In genomic region chr5:139793338-139794089, GRCm38 (mm10) we compare ENCODE assay signal across 8 mouse cellular contexts. TPM values are rescaled to one million over a fixed set of nuclear protein-coding genes. Genes with fewer than 3 reads are reported as not detected.
DNase-seq lines count a peak whose midpoint lies in the region; ATAC-seq and TF ChIP-seq lines count a peak whose summit lies in the region.

No protein-coding gene starts in this region.

- DNase-seq in midbrain, postnatal 0 days (ENCODE audit: low spot score) = no peak
- no peak for DNase-seq in embryonic facial prominence, embryonic 10.5 days (ENCODE audit: low spot score)
- DNase-seq in hindbrain, embryonic 14.5 days (ENCODE audit: low spot score) = no peak
- DNase-seq in stomach, postnatal 0 days (ENCODE audit: low spot score) = peak; percentile 83
- DNase-seq in layer of hippocampus, adult 11-12 months (ENCODE audit: low spot score) = no peak
- no peak for DNase-seq in left cerebral cortex, postnatal 10 days (ENCODE audit: extremely low spot score in 1 of 2, low spot score in 2 of 2)

- H3K27me3 ChIP-seq in midbrain, postnatal 0 days (ENCODE audit: insufficient read depth, low read length) = no peaks in the 10 kb centered on the region
- no peaks in the 10 kb centered on the region for H3K27me3 ChIP-seq in midbrain, embryonic 15.5 days (replicated peaks)
- H3K27me3 ChIP-seq in embryonic facial prominence, embryonic 10.5 days (replicated peaks; ENCODE audit: low read depth, poor library complexity, severe bottlenecking) = peaks cover 4% of the 10 kb centered on the region; the same call in 1 of the 2 replicates
- H3K27me3 ChIP-seq in hindbrain, embryonic 14.5 days (ENCODE audit: control insufficient read depth, insufficient read depth, low read length) = no peaks in the 10 kb centered on the region; the same call in 1 of the 2 replicates
- H3K27me3 ChIP-seq in liver, embryonic 16.5 days (ENCODE audit: control insufficient read depth, insufficient read depth, low read depth, low read length) = no peaks in the 10 kb centered on the region
- H3K27me3 ChIP-seq in stomach, postnatal 0 days (ENCODE audit: control insufficient read depth, insufficient read depth, low read length) = no peaks in the 10 kb centered on the region

- no peak for TF ChIP-seq EP300 in stomach, postnatal 0 days (optimal IDR thresholded peaks at IDR 0.05)

- H3K27ac ChIP-seq in midbrain, postnatal 0 days (ENCODE audit: low read depth, low read length) = no peak overlapping the region
- no peak overlapping the region for H3K27ac ChIP-seq in midbrain, embryonic 15.5 days
- H3K27ac ChIP-seq in embryonic facial prominence, embryonic 10.5 days (replicated peaks) = no peak overlapping the region
- no peak overlapping the region for H3K27ac ChIP-seq in hindbrain, embryonic 14.5 days
- peak overlapping the region; percentile 98 for H3K27ac ChIP-seq in liver, embryonic 16.5 days (ENCODE audit: low read length)
- peak overlapping the region; percentile 98 for H3K27ac ChIP-seq in stomach, postnatal 0 days (replicated peaks)

- WGBS in midbrain, postnatal 0 days = 71% methylated on average over 11 of the region's 11 CpGs
- 81% methylated on average over 11 of the region's 11 CpGs for WGBS in midbrain, embryonic 15.5 days
- 75% methylated on average over 11 of the region's 11 CpGs for WGBS in embryonic facial prominence, embryonic 10.5 days
- WGBS in hindbrain, embryonic 14.5 days = 81% methylated on average over 11 of the region's 11 CpGs
- WGBS in liver, embryonic 16.5 days (ENCODE audit: insufficient replicate concordance) = 3% methylated on average over 11 of the region's 11 CpGs
- 16% methylated on average over 11 of the region's 11 CpGs for WGBS in stomach, postnatal 0 days

- no peak for TF ChIP-seq CTCF in midbrain, postnatal 0 days (IDR thresholded peaks at IDR 0.05)
- no peak for TF ChIP-seq CTCF in stomach, postnatal 0 days (IDR thresholded peaks at IDR 0.05; ENCODE audit: low read depth)

- H3K36me3 ChIP-seq in midbrain, postnatal 0 days (ENCODE audit: insufficient read depth, low read length) = no peaks in the 10 kb centered on the region
- no peaks in the 10 kb centered on the region for H3K36me3 ChIP-seq in midbrain, embryonic 15.5 days (replicated peaks)
- H3K36me3 ChIP-seq in embryonic facial prominence, embryonic 10.5 days (replicated peaks) = no peaks in the 10 kb centered on the region
- no peaks in the 10 kb centered on the region for H3K36me3 ChIP-seq in hindbrain, embryonic 14.5 days (replicated peaks; ENCODE audit: control insufficient read depth, insufficient read depth)
- peaks cover 11% of the 10 kb centered on the region for H3K36me3 ChIP-seq in liver, embryonic 16.5 days (ENCODE audit: control insufficient read depth, insufficient read depth)
- H3K36me3 ChIP-seq in stomach, postnatal 0 days (ENCODE audit: control insufficient read depth, insufficient read depth, low read length) = no peaks in the 10 kb centered on the region

- H3K4me2 ChIP-seq in midbrain, postnatal 0 days (ENCODE audit: low read depth, low read length, poor library complexity, severe bottlenecking) = 0 out of 2 replicates have a peak overlapping the region, but pooled peaks have one; percentile 4
- H3K4me2 ChIP-seq in midbrain, embryonic 15.5 days = no peak overlapping the region
- peak overlapping the region; percentile 99; the same call in 1 of the 2 replicates for H3K4me2 ChIP-seq in hindbrain, embryonic 14.5 days (replicated peaks)
- peak overlapping the region; percentile 77 for H3K4me2 ChIP-seq in liver, embryonic 16.5 days (ENCODE audit: low read depth, low read length)
- peak overlapping the region; percentile 99 for H3K4me2 ChIP-seq in stomach, postnatal 0 days (replicated peaks; ENCODE audit: low read depth)

- H3K4me1 ChIP-seq in midbrain, postnatal 0 days (ENCODE audit: insufficient read depth, low read length) = peaks cover 14% of the 10 kb centered on the region; the same call in 1 of the 2 replicates
- peaks cover 46% of the 10 kb centered on the region for H3K4me1 ChIP-seq in midbrain, embryonic 15.5 days
- H3K4me1 ChIP-seq in embryonic facial prominence, embryonic 10.5 days = peaks cover 75% of the 10 kb centered on the region
- H3K4me1 ChIP-seq in hindbrain, embryonic 14.5 days (replicated peaks; ENCODE audit: control insufficient read depth, insufficient read depth, low read length) = peaks cover 33% of the 10 kb centered on the region
- peaks cover 69% of the 10 kb centered on the region for H3K4me1 ChIP-seq in liver, embryonic 16.5 days (ENCODE audit: control insufficient read depth, low read depth, low read length)
- peaks cover 30% of the 10 kb centered on the region for H3K4me1 ChIP-seq in stomach, postnatal 0 days (replicated peaks; ENCODE audit: control insufficient read depth, insufficient read depth)

- ATAC-seq in midbrain, postnatal 0 days (ENCODE audit: low FRiP score) = no peak
- no peak for ATAC-seq in midbrain, embryonic 15.5 days (replicated peaks)
- ATAC-seq in hindbrain, embryonic 14.5 days (ENCODE audit: low FRiP score) = no peak
- ATAC-seq in liver, embryonic 16.5 days (ENCODE audit: low read depth) = peak; percentile 28
- peak; percentile 46 for ATAC-seq in stomach, postnatal 0 days (ENCODE audit: low FRiP score, low TSS enrichment)

- no peak overlapping the region for H3K9ac ChIP-seq in midbrain, postnatal 0 days (replicated peaks; ENCODE audit: low read length, poor library complexity, severe bottlenecking)
- no peak overlapping the region for H3K9ac ChIP-seq in midbrain, embryonic 15.5 days
- H3K9ac ChIP-seq in hindbrain, embryonic 14.5 days = no peak overlapping the region
- peak overlapping the region; percentile 99 for H3K9ac ChIP-seq in liver, embryonic 16.5 days (ENCODE audit: low read depth, low read length)
- H3K9ac ChIP-seq in stomach, postnatal 0 days (ENCODE audit: low read length) = peak overlapping the region; percentile 95

- H3K4me3 ChIP-seq in midbrain, postnatal 0 days (ENCODE audit: low read depth, low read length) = no peak overlapping the region
- H3K4me3 ChIP-seq in midbrain, embryonic 15.5 days = no peak overlapping the region
- H3K4me3 ChIP-seq in embryonic facial prominence, embryonic 10.5 days = peak overlapping the region; percentile 87
- no peak overlapping the region for H3K4me3 ChIP-seq in hindbrain, embryonic 14.5 days (replicated peaks; ENCODE audit: low read length)
- H3K4me3 ChIP-seq in liver, embryonic 16.5 days (ENCODE audit: low read depth, low read length) = peak overlapping the region; percentile 99
- peak overlapping the region; percentile 84 for H3K4me3 ChIP-seq in stomach, postnatal 0 days (ENCODE audit: low read depth, low read length)

- no peaks in the 10 kb centered on the region for H3K9me3 ChIP-seq in midbrain, postnatal 0 days (ENCODE audit: low read length)
- H3K9me3 ChIP-seq in midbrain, embryonic 15.5 days = no peaks in the 10 kb centered on the region
- no peaks in the 10 kb centered on the region for H3K9me3 ChIP-seq in embryonic facial prominence, embryonic 10.5 days
- no peaks in the 10 kb centered on the region for H3K9me3 ChIP-seq in hindbrain, embryonic 14.5 days (ENCODE audit: control insufficient read depth, low read length)
- H3K9me3 ChIP-seq in liver, embryonic 16.5 days (replicated peaks; ENCODE audit: control insufficient read depth, low read length) = no peaks in the 10 kb centered on the region
- no peaks in the 10 kb centered on the region for H3K9me3 ChIP-seq in stomach, postnatal 0 days (ENCODE audit: control insufficient read depth, low read length)

- intact Hi-C loops in left cerebral cortex, postnatal 10 days (cut with DNase I) = no loop called here

RNA-seq across cellular contexts. Expression of gene Mafk, which starts 2.2 kb away (rescaled TPM):
- total RNA-seq in midbrain, postnatal 0 days (2014; rRNA removed) = 15.2 and 17.8 TPM in 2 replicates
- 8.7 and 9.3 TPM in 2 replicates for polyA plus RNA-seq in midbrain, postnatal 0 days (2015; fragmentation: Nextera tagmentation; extraction: Ambion mirVana)
- 18.2 and 18.8 TPM in 2 replicates for polyA plus RNA-seq in midbrain, embryonic 15.5 days (2015; fragmentation: Nextera tagmentation; extraction: Ambion mirVana)
- 9.2 and 10.5 TPM in 2 replicates for polyA plus RNA-seq in embryonic facial prominence, embryonic 10.5 days (2016; fragmentation: Nextera tagmentation; extraction: Ambion mirVana)
- polyA plus RNA-seq in hindbrain, embryonic 14.5 days (2014; fragmentation: Nextera tagmentation; extraction: Ambion mirVana) = 7.1 and 7.8 TPM in 2 replicates
- polyA plus RNA-seq in liver, embryonic 16.5 days (2015; fragmentation: Nextera tagmentation; extraction: Ambion mirVana) = 43.3 and 44.6 TPM in 2 replicates
- 19.4 TPM in 2 replicates for polyA plus RNA-seq in stomach, postnatal 0 days (2015; fragmentation: Nextera tagmentation; extraction: Ambion mirVana)
- 1 to 10 TPM; 7.0 to 7.8 TPM for total RNA-seq in left cerebral cortex, postnatal 10 days (2021)

RNA-seq across cellular contexts. Expression of gene Ints1, which starts 18.0 kb away (rescaled TPM):
- total RNA-seq in midbrain, postnatal 0 days (2014; rRNA removed) = 129 and 130 TPM in 2 replicates
- polyA plus RNA-seq in midbrain, postnatal 0 days (2015; fragmentation: Nextera tagmentation; extraction: Ambion mirVana) = 27.1 and 29.1 TPM in 2 replicates
- polyA plus RNA-seq in midbrain, embryonic 15.5 days (2015; fragmentation: Nextera tagmentation; extraction: Ambion mirVana) = 32.8 and 34.3 TPM in 2 replicates
- 42.6 and 44.4 TPM in 2 replicates for polyA plus RNA-seq in embryonic facial prominence, embryonic 10.5 days (2016; fragmentation: Nextera tagmentation; extraction: Ambion mirVana)
- polyA plus RNA-seq in hindbrain, embryonic 14.5 days (2014; fragmentation: Nextera tagmentation; extraction: Ambion mirVana) = 37.2 and 37.6 TPM in 2 replicates
- polyA plus RNA-seq in liver, embryonic 16.5 days (2015; fragmentation: Nextera tagmentation; extraction: Ambion mirVana) = 10.4 and 11.2 TPM in 2 replicates
- polyA plus RNA-seq in stomach, postnatal 0 days (2015; fragmentation: Nextera tagmentation; extraction: Ambion mirVana) = 7.9 and 8.0 TPM in 2 replicates
- total RNA-seq in left cerebral cortex, postnatal 10 days (2021) = 100 to 1,000 TPM in 1 of 2 experiments, 10 to 100 TPM in 1; 93.4 to 106 TPM

RNA-seq across cellular contexts. Expression of gene Tmem184a, which starts 26.2 kb away (rescaled TPM):
- 0.05 TPM in 1 of 2 replicates, not detected in the other for total RNA-seq in midbrain, postnatal 0 days (2014; rRNA removed)
- 0.16 and 0.29 TPM in 2 replicates for polyA plus RNA-seq in midbrain, postnatal 0 days (2015; fragmentation: Nextera tagmentation; extraction: Ambion mirVana)
- 0.14 and 0.30 TPM in 2 replicates for polyA plus RNA-seq in midbrain, embryonic 15.5 days (2015; fragmentation: Nextera tagmentation; extraction: Ambion mirVana)
- 3.5 and 4.3 TPM in 2 replicates for polyA plus RNA-seq in embryonic facial prominence, embryonic 10.5 days (2016; fragmentation: Nextera tagmentation; extraction: Ambion mirVana)
- 0.08 TPM in 1 of 2 replicates, not detected in the other for polyA plus RNA-seq in hindbrain, embryonic 14.5 days (2014; fragmentation: Nextera tagmentation; extraction: Ambion mirVana)
- polyA plus RNA-seq in liver, embryonic 16.5 days (2015; fragmentation: Nextera tagmentation; extraction: Ambion mirVana) = 0.95 and 1.7 TPM in 2 replicates
- 72.0 and 84.3 TPM in 2 replicates for polyA plus RNA-seq in stomach, postnatal 0 days (2015; fragmentation: Nextera tagmentation; extraction: Ambion mirVana)
- total RNA-seq in left cerebral cortex, postnatal 10 days (2021) = under 1 TPM in 1 of 2 experiments, not detected in 1; 0.43 TPM

RNA-seq across cellular contexts. Expression of gene Gm26938, which starts 32.7 kb away (rescaled TPM):
- total RNA-seq in midbrain, postnatal 0 days (2014; rRNA removed) = 1.3 TPM in 1 of 2 replicates, not detected in the other
- not detected in 2 replicates for polyA plus RNA-seq in midbrain, postnatal 0 days (2015; fragmentation: Nextera tagmentation; extraction: Ambion mirVana)
- not detected in 2 replicates for polyA plus RNA-seq in midbrain, embryonic 15.5 days (2015; fragmentation: Nextera tagmentation; extraction: Ambion mirVana)
- polyA plus RNA-seq in embryonic facial prominence, embryonic 10.5 days (2016; fragmentation: Nextera tagmentation; extraction: Ambion mirVana) = not detected in 2 replicates
- polyA plus RNA-seq in hindbrain, embryonic 14.5 days (2014; fragmentation: Nextera tagmentation; extraction: Ambion mirVana) = 0.29 and 0.31 TPM in 2 replicates
- 0.14 TPM in 1 of 2 replicates, not detected in the other for polyA plus RNA-seq in liver, embryonic 16.5 days (2015; fragmentation: Nextera tagmentation; extraction: Ambion mirVana)
- polyA plus RNA-seq in stomach, postnatal 0 days (2015; fragmentation: Nextera tagmentation; extraction: Ambion mirVana) = not detected in 2 replicates
- total RNA-seq in left cerebral cortex, postnatal 10 days (2021) = not detected

RNA-seq across cellular contexts. Expression of gene Psmg3, which starts 33.2 kb away (rescaled TPM):
- 20.4 and 28.7 TPM in 2 replicates for total RNA-seq in midbrain, postnatal 0 days (2014; rRNA removed)
- polyA plus RNA-seq in midbrain, postnatal 0 days (2015; fragmentation: Nextera tagmentation; extraction: Ambion mirVana) = 61.0 and 65.9 TPM in 2 replicates
- 74.0 and 78.2 TPM in 2 replicates for polyA plus RNA-seq in midbrain, embryonic 15.5 days (2015; fragmentation: Nextera tagmentation; extraction: Ambion mirVana)
- polyA plus RNA-seq in embryonic facial prominence, embryonic 10.5 days (2016; fragmentation: Nextera tagmentation; extraction: Ambion mirVana) = 91.9 and 95.0 TPM in 2 replicates
- 63.6 and 67.5 TPM in 2 replicates for polyA plus RNA-seq in hindbrain, embryonic 14.5 days (2014; fragmentation: Nextera tagmentation; extraction: Ambion mirVana)
- 35.6 and 37.7 TPM in 2 replicates for polyA plus RNA-seq in liver, embryonic 16.5 days (2015; fragmentation: Nextera tagmentation; extraction: Ambion mirVana)
- 50.6 and 51.0 TPM in 2 replicates for polyA plus RNA-seq in stomach, postnatal 0 days (2015; fragmentation: Nextera tagmentation; extraction: Ambion mirVana)
- 10 to 100 TPM; 18.3 to 18.4 TPM for total RNA-seq in left cerebral cortex, postnatal 10 days (2021)

Comparison
In these comparisons a context has a peak if more than half of its experiments do, and no peak if none do; other contexts are left out.
1. ATAC-seq: peak in liver, embryonic 16.5 days (single experiment) and stomach, postnatal 0 days (single experiment); none in midbrain, postnatal 0 days (single experiment), midbrain, embryonic 15.5 days (single experiment) and hindbrain, embryonic 14.5 days (single experiment).
2. H3K27ac ChIP-seq: peak in liver, embryonic 16.5 days (single experiment) and stomach, postnatal 0 days (single experiment); none in midbrain, postnatal 0 days (single experiment), midbrain, embryonic 15.5 days (single experiment), embryonic facial prominence, embryonic 10.5 days (single experiment) and hindbrain, embryonic 14.5 days (single experiment).
3. H3K4me3 ChIP-seq: peak in embryonic facial prominence, embryonic 10.5 days (single experiment), liver, embryonic 16.5 days (single experiment) and stomach, postnatal 0 days (single experiment); none in midbrain, postnatal 0 days (single experiment), midbrain, embryonic 15.5 days (single experiment) and hindbrain, embryonic 14.5 days (single experiment).
4. H3K9ac ChIP-seq: peak in liver, embryonic 16.5 days (single experiment) and stomach, postnatal 0 days (single experiment); none in midbrain, postnatal 0 days (single experiment), midbrain, embryonic 15.5 days (single experiment) and hindbrain, embryonic 14.5 days (single experiment).
5. RNA of gene Tmem184a, which starts 26.2 kb away (polyA plus RNA-seq): 72.0 to 84.3 TPM in stomach, postnatal 0 days; 3.5 to 4.3 TPM in embryonic facial prominence, embryonic 10.5 days, 0.95 to 1.7 TPM in liver, embryonic 16.5 days, 0.14 to 0.30 TPM in midbrain, embryonic 15.5 days, 0.16 to 0.29 TPM in midbrain, postnatal 0 days and 0.08 TPM in hindbrain, embryonic 14.5 days; every median in the first group is over 10 times any median in the second.